Mouse (Mus musculus) G1E-ER4 (cell line): ENCODE data around the gene Tanc2. TPM values are rescaled to one million over a fixed set of nuclear protein-coding genes. Genes with fewer than 3 reads are reported as not detected.

ENCODE experiments used
- GATA1 ChIP-seq: IDR thresholded peaks from one replicate; pipeline ENCODE4 v1.8.0; 2012; ENCODE audit warnings: low read length, inconsistent platforms
- polyA plus RNA-seq: library from polyadenylated mRNA; stranded (reverse); fragments of >175 nt; gene quantifications from 2 replicates; pipeline ENCODE4 v1.2.3, GENCODE M21; 2012

Gene Tanc2
- polyA plus RNA-seq, 1 experiment, result not detected

DNA sequence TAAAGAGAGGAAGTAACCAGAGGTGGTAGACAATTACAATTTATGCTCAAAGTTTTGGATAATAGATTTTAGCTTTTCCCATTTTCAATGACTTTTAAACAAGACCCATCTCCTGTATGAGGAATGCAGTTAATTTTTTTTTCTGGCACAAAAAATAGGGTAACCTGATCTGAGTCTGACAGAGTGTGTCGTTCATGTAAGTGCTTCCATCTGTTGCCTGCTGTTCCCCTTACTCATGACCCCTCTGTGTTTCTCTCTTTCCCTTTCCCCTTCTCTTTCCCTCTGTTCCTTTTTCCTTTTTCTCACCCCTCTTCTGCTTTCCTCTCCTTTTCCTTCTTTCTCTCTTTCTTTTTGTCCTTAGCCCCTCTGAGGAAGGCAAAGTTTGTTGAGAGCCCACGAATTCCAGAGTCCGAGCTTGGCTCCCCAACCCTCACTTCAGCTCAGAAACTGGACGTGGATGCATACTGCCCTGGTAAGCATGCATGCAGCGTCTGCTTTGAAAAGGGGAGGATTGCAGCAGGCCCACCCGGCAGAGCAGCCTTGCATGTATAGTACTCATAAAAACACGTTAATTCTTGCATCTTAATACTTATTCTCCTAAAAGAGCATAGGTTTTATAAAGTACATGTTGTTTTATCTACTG lies 168.9 kb downstream of the Tanc2 start:
- TF ChIP-seq GATA1, result no peak

DNA sequence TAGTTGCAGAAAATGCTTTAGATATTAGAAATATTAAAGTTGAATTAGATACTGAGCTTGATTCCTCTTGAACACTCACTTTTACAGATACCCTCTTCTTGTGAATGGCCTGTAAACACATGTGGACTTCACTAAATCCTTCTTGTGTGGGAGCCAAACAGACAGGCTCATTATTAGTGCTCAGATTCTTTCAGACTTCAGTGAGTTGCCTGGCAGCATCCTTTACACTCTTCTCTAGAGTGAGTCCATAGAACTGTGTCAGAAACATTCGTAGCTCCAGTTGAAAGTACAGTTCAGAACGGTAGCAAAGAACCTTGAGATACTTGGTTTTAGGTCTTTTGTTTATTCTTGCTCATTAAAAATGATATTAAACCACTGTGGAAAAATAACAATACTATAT lies 169.6 kb downstream of the Tanc2 start:
- TF ChIP-seq GATA1, result no peak

GRCm38 (mm10) chr11:105760346-105760745 lies 170.6 kb downstream of the Tanc2 start:
- TF ChIP-seq GATA1, result no peak

GRCm38 (mm10) chr11:105777802-105778201 lies 188.0 kb downstream of the Tanc2 start:
- TF ChIP-seq GATA1, result no peak

GRCm38 (mm10) chr11:105792501-105792900 lies 202.7 kb downstream of the Tanc2 start:
- TF ChIP-seq GATA1, result no peak

- TF ChIP-seq GATA1, result no peak
Observed at GRCm38 (mm10) chr11:105803686-105804085, 213.9 kb downstream of the Tanc2 start.

GRCm38 (mm10) chr11:105804776-105805175 lies 215.0 kb downstream of the Tanc2 start:
- TF ChIP-seq GATA1, result no peak

DNA sequence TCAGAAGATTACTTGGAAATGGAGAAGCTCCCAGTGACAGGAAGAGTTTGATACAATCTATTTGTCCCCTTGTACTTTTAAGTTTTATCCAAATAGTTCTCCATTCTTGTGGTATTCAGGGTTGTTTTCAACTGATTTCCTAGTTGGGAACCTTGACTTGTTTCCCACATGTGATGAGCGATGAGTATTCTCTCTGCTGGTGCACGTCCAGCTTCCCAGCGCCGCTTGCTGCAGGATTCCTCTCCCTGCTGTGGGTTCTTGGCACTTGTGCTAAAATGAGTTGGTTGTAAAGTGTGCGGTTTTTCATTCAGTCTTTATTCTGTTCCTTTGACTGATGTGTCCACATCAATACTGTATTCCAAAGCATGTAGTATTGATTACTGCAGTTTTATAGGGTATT lies 217.3 kb downstream of the Tanc2 start:
- TF ChIP-seq GATA1, result no peak

DNA sequence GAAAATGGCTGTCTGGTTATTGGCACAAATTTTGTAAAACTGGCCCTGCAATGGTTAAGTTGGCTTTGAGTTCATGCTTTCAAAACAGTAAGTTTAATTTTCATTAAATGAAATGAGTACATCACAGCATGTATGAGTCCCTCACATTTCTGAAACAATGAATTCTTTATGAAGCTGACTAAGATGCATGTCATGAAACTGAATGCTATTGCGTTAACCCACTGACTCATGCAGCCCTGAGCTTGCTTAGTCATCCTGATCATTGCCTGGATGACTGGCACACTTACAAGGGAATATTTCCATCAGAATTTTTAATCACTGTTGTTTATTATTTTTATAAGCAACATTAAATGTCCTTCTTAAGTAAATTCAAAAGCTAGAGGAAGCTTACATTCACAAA lies 233.5 kb downstream of the Tanc2 start:
- TF ChIP-seq GATA1, result no peak

- TF ChIP-seq GATA1, result no peak
Observed at GRCm38 (mm10) chr11:105823759-105824158, 234.0 kb downstream of the Tanc2 start.

DNA sequence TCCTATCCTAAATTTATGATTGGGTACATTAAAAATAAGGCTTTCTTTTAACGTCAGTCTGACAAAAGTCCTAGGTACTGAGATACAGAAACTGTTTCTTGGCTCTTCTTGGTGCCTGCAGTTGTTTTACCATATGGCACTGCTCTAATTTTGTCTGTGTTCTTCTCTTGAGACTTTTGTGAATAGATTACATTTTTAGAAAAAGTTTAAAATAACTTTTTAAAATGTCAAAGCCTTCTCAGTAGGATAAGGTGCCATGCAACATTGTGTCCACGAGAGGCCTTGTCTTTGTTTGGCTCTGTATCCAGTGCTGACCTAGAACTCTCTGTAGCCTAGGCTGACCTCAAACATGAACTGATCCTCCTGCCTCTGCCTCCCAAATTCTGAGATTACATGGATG lies 238.4 kb downstream of the Tanc2 start:
- no peak for TF ChIP-seq GATA1

DNA sequence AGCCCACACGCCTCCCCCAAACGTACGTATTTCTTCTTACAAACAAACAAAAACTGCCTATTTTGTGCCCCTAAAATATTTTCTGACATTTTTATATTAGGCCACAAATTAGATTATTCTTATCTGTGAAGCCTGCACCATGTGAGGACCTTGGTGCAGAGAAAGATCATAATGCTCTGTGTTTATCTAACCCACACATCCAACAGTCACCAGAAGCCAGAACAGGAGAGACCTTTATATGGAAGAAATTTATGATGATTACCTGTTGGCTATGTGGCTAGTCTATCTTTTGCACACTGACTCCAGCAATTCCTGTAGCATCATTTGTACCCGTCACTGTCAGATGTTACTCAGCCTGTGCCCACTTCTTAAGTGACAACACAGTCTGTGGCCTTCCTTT lies 245.4 kb downstream of the Tanc2 start:
- no peak for TF ChIP-seq GATA1

- no peak for TF ChIP-seq GATA1
Observed at GRCm38 (mm10) chr11:105836344-105836891, 246.6 kb downstream of the Tanc2 start.

GRCm38 (mm10) chr11:105837962-105838361 lies 248.2 kb downstream of the Tanc2 start:
- no peak for TF ChIP-seq GATA1

DNA sequence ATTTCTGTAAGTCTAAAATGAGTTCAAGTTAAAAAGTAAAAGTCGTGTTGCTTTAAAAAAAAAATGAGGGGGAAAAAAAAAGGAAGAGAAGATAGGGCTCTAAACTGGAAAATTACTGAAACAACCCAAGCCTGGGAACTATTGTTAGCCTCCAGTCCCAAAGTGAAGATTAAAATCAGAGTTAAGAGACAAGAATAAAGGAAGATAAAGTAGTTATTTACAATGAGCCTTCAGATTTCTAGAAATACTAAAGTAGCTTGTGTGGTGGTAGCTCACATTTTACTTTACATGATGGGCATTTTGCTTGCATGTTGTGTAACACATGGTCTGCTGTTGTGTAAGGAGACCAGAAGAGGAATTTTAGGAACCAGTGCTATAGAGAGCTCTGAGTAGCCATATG lies 256.1 kb downstream of the Tanc2 start:
- no peak for TF ChIP-seq GATA1

DNA sequence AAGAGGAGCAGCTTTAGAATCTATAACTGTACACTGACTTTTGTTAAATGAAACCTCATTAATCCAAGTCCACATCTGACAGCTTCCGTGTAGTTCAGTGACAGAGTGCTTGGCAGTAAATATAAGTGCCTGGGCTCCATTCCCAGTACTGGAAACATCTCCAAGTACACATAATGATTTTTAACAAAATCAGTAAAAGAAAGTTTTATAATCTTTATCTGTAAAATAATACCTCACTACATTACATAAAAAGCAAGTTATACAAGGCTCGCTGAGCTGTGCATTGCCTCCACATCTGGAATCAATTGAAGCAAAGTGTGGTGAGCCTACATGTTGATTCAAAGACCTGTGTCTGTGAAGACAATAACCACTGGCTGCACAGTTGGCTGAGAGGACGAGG lies 265.7 kb downstream of the Tanc2 start:
- TF ChIP-seq GATA1, result no peak

DNA sequence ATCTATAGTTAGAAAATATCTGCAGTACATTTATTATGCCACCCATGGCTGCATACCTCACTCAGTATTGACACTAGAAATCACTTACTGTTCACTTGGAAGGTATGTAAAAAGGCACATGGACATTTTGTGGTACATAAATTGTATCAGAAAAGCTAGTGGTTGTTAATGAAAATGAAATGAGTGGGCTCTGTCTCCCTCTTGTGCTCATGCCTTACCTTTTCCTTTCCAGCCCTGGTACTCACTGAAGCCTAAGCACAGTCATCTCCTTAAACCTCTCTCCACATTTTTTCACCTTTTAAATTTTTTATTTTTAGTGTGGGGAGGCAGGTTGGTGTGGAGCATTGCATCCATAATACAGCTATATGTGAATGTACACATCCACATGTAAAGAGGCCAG lies 268.3 kb downstream of the Tanc2 start:
- TF ChIP-seq GATA1, result no peak

GRCm38 (mm10) chr11:105885558-105885957 lies 295.8 kb downstream of the Tanc2 start:
- TF ChIP-seq GATA1, result no peak

- no peak for TF ChIP-seq GATA1
Observed at GRCm38 (mm10) chr11:105887281-105887680, 297.5 kb downstream of the Tanc2 start.
